Mouse (Mus musculus): ENCODE data around the gene Mcm5. TPM values are rescaled to one million over a fixed set of nuclear protein-coding genes. Genes with fewer than 3 reads are reported as not detected.
A peak's percentile ranks its signal among the peaks of the same experiment; 100 is the strongest.

The Mcm5 gene
- polyA plus RNA-seq, 1 experiment from 2014 or later: 29.4 TPM

- Histone ChIP-seq H3K4me1 (replicated peaks; ENCODE audit: control insufficient read depth, insufficient read depth) (0 out of 2 replicates have a peak, but pooled peaks cover 4% of the 10 kb centered on the region), H3K27ac (replicated peaks) (peak overlapping the region; percentile 79), H3K4me3 (ENCODE audit: low read depth, low read length) (peak overlapping the region; percentile 8), H3K36me3 (ENCODE audit: control insufficient read depth, insufficient read depth, low read length) (no peaks in the 10 kb centered on the region), H3K9ac (ENCODE audit: low read length) (peak overlapping the region; percentile 45), H3K27me3 (ENCODE audit: control insufficient read depth, insufficient read depth, low read length) (no peaks in the 10 kb centered on the region), H3K4me2 (replicated peaks; ENCODE audit: low read depth) (peak overlapping the region; percentile 48), H3K9me3 (ENCODE audit: control insufficient read depth, low read length) (no peaks in the 10 kb centered on the region)
- 4% methylated on average over 6 of the region's 6 CpGs for WGBS
- DNase-seq (ENCODE audit: low spot score): peak; percentile 84
- ATAC-seq (ENCODE audit: low FRiP score, low TSS enrichment): peak; percentile 84
- no peak for TF ChIP-seq CTCF (IDR thresholded peaks at IDR 0.05; ENCODE audit: low read depth)
- no peak for TF ChIP-seq EP300 (optimal IDR thresholded peaks at IDR 0.05)
Observed at GRCm38 (mm10) chr8:75088989-75089881, 20.1 kb upstream of the Mcm5 start.

GRCm38 (mm10) chr8:75090781-75091365 is 18.5 kb upstream of the Mcm5 start:
- Histone ChIP-seq H3K4me1 (replicated peaks; ENCODE audit: control insufficient read depth, insufficient read depth) (0 out of 2 replicates have a peak, but pooled peaks cover 4% of the 10 kb centered on the region), H3K36me3 (ENCODE audit: control insufficient read depth, insufficient read depth, low read length) (no peaks in the 10 kb centered on the region), H3K4me3 (ENCODE audit: low read depth, low read length) (no peak overlapping the region), H3K27ac (replicated peaks) (no peak overlapping the region), H3K4me2 (replicated peaks; ENCODE audit: low read depth) (no peak overlapping the region), H3K9me3 (ENCODE audit: control insufficient read depth, low read length) (no peaks in the 10 kb centered on the region), H3K9ac (ENCODE audit: low read length) (no peak overlapping the region), H3K27me3 (ENCODE audit: control insufficient read depth, insufficient read depth, low read length) (no peaks in the 10 kb centered on the region)
- 79% methylated on average over 4 of the region's 4 CpGs for WGBS
- TF ChIP-seq EP300 (optimal IDR thresholded peaks at IDR 0.05) (no peak), CTCF (IDR thresholded peaks at IDR 0.05; ENCODE audit: low read depth) (no peak)
- DNase-seq (ENCODE audit: low spot score): no peak
- no peak for ATAC-seq (ENCODE audit: low FRiP score, low TSS enrichment)

- no peak for TF ChIP-seq EP300 (optimal IDR thresholded peaks at IDR 0.05)
- peak; percentile 36; the same call in 1 of the 2 replicates for TF ChIP-seq CTCF (IDR thresholded peaks at IDR 0.05; ENCODE audit: low read depth)
- under 1% methylated on average over 36 of the region's 36 CpGs for WGBS
Observed at GRCm38 (mm10) chr8:75093399-75094156, 15.8 kb upstream of the Mcm5 start, which contains the start of gene Hmox1. TSS of gene Hmox1 (plus strand) at chr8:75093621.

GRCm38 (mm10) chr8:75102956-75103355 is 6.4 kb upstream of the Mcm5 start:
- H3K9ac ChIP-seq (ENCODE audit: low read length): no peak overlapping the region
- DNase-seq (ENCODE audit: low spot score) (no peak), ATAC-seq (ENCODE audit: low FRiP score, low TSS enrichment) (no peak)
- H3K27ac ChIP-seq (replicated peaks): no peak overlapping the region
- TF ChIP-seq CTCF (IDR thresholded peaks at IDR 0.05; ENCODE audit: low read depth) (no peak), EP300 (optimal IDR thresholded peaks at IDR 0.05) (no peak)
- no peaks in the 10 kb centered on the region for H3K27me3 ChIP-seq (ENCODE audit: control insufficient read depth, insufficient read depth, low read length)
- H3K4me1 ChIP-seq (replicated peaks; ENCODE audit: control insufficient read depth, insufficient read depth): no peaks in the 10 kb centered on the region
- H3K4me2 ChIP-seq (replicated peaks; ENCODE audit: low read depth): no peak overlapping the region
- H3K9me3 ChIP-seq (ENCODE audit: control insufficient read depth, low read length): no peaks in the 10 kb centered on the region
- H3K36me3 ChIP-seq (ENCODE audit: control insufficient read depth, insufficient read depth, low read length): no peaks in the 10 kb centered on the region
- no peak overlapping the region for H3K4me3 ChIP-seq (ENCODE audit: low read depth, low read length)
- 68% methylated on average over 4 of the region's 4 CpGs for WGBS

More at GRCm38 (mm10) chr8:75093399-75094156, 15.8 kb upstream of the Mcm5 start, which contains the start of gene Hmox1:
- Histone ChIP-seq H3K27ac (replicated peaks) (peak within 1 kb of the TSS; percentile 81), H3K9ac (ENCODE audit: low read length) (peak within 1 kb of the TSS; percentile 70), H3K4me1 (replicated peaks; ENCODE audit: control insufficient read depth, insufficient read depth) (0 out of 2 replicates have a peak, but pooled peaks cover 4% of the 10 kb centered on the region), H3K9me3 (ENCODE audit: control insufficient read depth, low read length) (no peaks in the 10 kb centered on the region), H3K36me3 (ENCODE audit: control insufficient read depth, insufficient read depth, low read length) (peaks cover 3% of the 10 kb centered on the region; the same call in 1 of the 2 replicates), H3K27me3 (ENCODE audit: control insufficient read depth, insufficient read depth, low read length) (no peaks in the 10 kb centered on the region), H3K4me2 (replicated peaks; ENCODE audit: low read depth) (peak within 1 kb of the TSS; percentile 67), H3K4me3 (ENCODE audit: low read depth, low read length) (peak within 1 kb of the TSS; percentile 53)
- ATAC-seq (ENCODE audit: low FRiP score, low TSS enrichment): peak; percentile 93
- peak; percentile 94 for DNase-seq (ENCODE audit: low spot score)

- no peaks in the 10 kb centered on the region for H3K27me3 ChIP-seq (ENCODE audit: control insufficient read depth, insufficient read depth, low read length)
- no peak for DNase-seq (ENCODE audit: low spot score)
- no peak overlapping the region for H3K9ac ChIP-seq (ENCODE audit: low read length)
- H3K36me3 ChIP-seq (ENCODE audit: control insufficient read depth, insufficient read depth, low read length): no peaks in the 10 kb centered on the region
- H3K4me3 ChIP-seq (ENCODE audit: low read depth, low read length): no peak overlapping the region
- ATAC-seq (ENCODE audit: low FRiP score, low TSS enrichment): no peak
- H3K4me2 ChIP-seq (replicated peaks; ENCODE audit: low read depth): no peak overlapping the region
- no peaks in the 10 kb centered on the region for H3K4me1 ChIP-seq (replicated peaks; ENCODE audit: control insufficient read depth, insufficient read depth)
- H3K9me3 ChIP-seq (ENCODE audit: control insufficient read depth, low read length): no peaks in the 10 kb centered on the region
- TF ChIP-seq EP300 (optimal IDR thresholded peaks at IDR 0.05) (no peak), CTCF (IDR thresholded peaks at IDR 0.05; ENCODE audit: low read depth) (no peak)
- H3K27ac ChIP-seq (replicated peaks): no peak overlapping the region
- 67% methylated on average over 8 of the region's 8 CpGs for WGBS
Observed at GRCm38 (mm10) chr8:75103376-75103878, 5.9 kb upstream of the Mcm5 start.
